Mouse (Mus musculus): ENCODE results near the gene Slc25a1.

Slc25a1 gene

DNA sequence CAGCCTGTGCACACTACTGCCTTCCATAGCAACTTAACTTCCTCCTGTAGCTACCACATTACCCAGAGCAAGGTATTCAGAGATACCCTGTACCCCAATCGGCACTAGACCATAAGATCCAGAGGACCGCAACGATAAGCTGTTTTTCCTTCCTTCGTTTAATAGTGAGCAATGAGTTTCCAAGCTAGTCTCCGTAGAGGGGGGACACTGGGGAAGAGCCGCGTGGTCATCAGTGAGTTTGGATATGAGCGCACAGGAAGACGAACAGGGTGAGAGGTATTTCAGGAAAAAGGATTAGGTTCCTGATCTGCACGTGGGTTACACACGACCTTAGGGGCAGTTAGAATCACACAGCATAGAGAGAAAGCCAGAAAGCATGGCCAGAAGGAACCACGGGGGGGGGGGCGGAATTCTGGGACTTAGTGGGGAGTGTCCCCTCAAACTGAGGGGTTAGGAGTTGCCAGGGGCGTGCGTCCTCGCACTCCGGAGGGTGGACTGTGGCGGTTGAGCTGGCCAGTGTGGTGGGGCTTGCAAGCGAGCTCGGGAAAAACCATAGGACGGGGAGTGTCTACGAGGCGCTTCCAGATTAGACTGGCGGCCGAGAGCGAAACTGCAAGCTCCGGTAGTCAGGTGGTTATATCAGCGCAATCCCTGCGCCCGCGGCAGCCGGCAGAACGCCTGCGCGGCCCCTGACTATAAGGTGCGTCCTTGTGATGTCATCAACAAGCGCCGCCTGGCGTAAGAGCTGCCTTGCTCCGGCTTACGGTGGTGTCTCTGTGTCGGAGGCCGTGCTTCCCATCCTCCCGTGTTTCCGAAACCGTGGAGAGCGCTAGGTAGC is 6.5 kb downstream of the Slc25a1 start:
- DNase-seq (ENCODE audit: low spot score), result peak; percentile 98

DNA sequence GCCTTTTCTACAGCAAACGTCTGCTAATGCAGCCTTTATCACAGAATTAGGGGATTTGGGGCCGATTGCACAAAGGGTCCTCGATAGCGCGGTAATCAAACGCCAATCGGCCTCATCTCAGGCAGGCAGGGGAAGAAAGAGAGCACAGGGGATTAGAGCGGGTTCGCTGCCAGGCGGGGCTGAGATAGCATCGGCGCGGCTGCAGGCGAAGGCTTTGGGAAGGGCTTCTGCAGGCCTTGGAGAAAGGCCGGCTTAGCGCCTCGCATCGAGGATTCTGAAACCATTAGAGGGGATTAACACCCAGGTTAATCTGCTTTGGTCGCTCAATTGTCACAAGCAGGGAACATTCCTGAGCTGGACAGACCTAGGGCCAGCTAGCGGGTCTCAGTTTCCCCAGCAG is 7.4 kb downstream of the Slc25a1 start:
- DNase-seq (ENCODE audit: low spot score), result peak; percentile 58

DNA sequence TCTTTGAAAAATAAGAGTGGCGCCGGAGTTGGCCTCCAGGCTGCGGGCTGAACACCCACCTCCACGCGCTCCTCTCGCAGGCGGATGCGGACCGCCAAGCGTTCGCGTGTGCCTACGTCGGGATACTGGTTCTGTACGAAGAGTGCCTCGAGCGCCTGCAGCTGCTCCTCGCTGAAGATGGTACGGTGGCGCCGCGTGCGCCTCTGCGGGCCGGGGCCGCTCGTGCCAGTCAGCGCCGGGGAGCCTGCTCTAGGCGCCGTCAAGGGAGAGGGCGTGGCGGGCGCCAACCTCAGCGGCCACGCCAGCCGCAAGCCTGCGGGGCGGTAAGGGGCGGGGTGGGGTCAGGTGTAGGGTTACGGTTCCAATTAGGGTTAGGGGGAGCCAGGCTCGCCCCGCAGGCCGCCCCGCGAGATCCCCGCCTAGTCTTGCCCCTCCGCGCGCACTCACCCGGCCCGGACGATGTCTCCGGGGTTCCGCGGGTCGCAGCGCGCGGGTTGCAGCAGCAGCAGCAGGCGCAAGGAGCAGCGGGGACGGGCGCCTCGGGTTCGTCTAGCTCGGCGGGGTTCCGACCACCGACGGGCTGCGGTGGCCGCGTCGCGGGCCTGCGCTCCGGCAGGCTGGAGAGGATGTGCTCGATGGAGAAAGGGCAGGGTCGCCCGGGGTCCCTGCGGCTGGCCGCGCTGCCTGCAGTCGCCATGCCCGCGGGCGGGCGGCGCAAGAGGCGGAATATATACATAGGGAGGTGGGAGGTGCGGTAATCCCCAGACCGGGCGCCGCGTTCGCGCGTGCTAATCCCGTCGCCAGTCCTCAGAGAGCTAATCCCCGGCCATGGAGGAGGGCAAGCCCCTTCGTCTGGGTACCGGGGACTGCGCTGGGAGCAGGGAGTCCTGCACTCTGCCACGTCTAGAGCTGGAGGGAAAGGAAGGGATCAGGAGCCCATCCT is 13.4 kb downstream of the Slc25a1 start, which contains the start of gene Gsc2:
Gsc2 (minus strand) TSS at position 753 of the 943 bp plus-strand sequence.
- peak; percentile 39 for DNase-seq (ENCODE audit: low spot score)

DNA sequence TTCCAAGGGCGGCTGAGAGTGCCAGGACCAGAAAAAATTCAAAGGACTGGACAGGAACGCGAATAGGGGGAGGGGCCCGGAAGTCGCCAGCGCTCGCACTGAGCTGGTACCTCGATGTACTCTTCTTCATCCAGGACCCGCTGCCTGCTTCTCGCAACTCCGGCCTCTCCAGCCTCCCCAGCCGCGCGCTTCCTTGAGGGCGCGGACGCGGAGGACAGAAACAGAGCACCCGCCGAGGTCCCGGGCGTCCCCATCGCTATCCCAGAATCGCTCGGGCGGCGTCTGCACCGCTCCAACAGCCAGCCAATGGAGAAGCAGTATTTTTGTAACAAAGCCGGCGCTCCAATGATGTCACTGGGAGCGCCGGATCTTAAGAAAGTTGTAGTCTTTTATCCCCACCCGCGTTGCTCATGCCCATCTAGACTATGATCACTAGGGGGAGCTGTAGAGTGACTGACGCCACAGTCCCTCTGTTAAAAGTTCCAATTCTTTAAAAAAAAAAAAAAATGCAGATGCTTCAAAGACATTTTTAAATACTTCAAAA is 16.9 kb downstream of the Slc25a1 start, which contains the start of gene Ess2:
Ess2 (minus strand) TSS at position 297 of the 544 bp plus-strand sequence.
- DNase-seq (ENCODE audit: low spot score), result peak; percentile 99

DNA sequence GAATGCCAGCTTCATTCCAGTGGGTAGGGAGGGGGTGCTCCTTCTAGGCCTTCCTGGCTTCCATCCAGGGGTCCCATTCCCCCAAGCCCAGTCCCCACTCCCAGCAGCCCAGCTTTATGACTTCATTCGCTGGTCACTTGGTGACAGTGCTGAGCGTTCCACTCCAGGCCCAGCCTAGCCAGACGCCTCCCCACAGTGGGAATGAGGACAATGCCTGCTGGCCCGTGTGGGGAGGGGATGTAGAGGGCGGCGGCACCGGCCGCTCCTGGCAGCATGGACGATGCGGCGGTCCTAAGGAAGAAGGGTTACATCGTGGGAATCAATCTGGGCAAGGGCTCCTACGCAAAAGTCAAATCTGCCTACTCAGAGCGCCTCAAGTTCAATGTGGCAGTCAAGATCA is 29.6 kb downstream of the Slc25a1 start, which contains the start of the genes Dgcr2 and Tssk2:
Dgcr2 (minus strand) TSS at position 101 of the 400 bp plus-strand sequence.
Tssk2 (plus strand) TSS at position 176 of the 400 bp plus-strand sequence.
- DNase-seq (ENCODE audit: low spot score), result no peak

DNA sequence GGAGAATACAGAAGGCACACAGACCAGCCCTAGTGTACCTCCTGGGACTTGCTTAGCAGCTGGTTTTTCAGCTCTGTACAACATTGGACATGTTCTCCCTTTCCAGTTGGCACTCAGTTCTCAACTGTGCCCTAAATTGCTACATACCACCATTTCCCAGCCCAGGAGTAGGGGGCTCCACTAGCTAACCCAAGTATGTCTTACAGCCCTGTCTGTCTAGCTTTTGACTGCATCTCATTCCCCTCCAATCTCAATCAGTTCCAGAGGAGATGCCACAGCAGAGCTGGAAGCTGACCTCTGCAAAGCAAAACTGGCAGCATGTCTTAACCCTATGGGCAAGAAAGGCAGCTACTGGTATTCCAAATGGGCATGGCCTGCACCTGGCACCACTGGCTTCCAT is 31.9 kb downstream of the Slc25a1 start:
- DNase-seq (ENCODE audit: low spot score), result no peak

DNA sequence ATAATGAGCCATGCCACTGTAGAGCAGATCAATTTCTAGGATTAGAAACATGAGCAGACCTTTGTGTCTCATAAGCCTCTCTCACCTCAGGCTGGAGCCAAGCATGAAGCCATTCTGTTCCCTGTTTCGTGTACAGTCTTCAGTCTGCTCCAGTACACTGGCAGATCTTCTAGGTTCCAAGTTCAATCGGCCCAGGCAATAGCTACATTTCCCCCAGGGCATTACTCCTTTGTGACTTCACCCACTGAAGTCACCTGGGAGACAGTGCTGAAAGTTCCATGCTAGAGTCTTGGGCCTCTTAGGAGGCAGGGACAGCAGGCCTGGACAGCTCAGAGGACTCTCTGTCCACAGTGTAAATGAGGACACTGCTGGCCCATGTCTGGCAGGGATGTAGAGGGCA is 34.1 kb downstream of the Slc25a1 start, which contains the start of gene Tssk1:
Tssk1 (plus strand) TSS at position 301 of the 400 bp plus-strand sequence.
- no peak for DNase-seq (ENCODE audit: low spot score)

DNA sequence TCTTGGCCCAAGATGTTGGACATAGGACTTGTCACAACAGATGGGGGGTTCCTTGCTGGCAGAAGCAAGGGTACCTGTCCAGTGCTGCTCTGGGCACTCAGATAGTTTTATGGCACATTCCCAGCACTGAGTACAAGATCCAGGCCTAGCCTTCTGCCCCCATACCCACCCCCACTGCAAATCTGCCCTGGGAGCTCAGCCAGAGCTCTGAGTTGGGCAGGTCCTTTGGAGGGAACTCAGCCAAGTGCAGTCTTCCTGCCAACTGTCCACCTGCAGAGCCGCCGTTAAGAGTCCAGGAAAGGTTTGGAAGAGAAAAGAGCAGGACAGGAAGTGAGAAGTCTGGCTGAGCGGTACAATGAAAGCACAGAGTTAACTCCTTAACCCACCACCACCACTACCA is 35.4 kb downstream of the Slc25a1 start:
- DNase-seq (ENCODE audit: low spot score), result no peak

DNA sequence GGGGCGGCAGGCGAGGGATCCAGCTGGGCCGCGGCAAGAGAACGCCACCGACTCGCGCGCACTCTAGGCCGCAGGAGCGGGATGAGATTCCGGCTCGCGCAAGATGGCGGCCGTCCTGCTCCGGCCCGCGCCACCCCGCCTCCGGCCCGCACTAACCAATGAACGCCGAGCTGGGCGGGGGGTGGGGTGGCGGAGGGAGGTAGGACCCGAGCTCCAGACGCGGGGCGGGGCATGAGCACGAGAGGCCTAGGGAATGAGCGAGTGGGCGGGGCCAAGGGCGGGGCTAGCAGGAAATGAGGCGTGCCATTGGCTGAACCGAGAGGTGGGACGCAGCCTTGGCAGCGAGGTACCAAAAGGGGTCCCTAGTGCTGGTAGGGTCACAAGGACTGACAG is 36.5 kb downstream of the Slc25a1 start, which contains the start of gene Gm20518:
Gm20518 (minus strand) TSS at position 105 of the 393 bp plus-strand sequence.
- peak; percentile 100 for DNase-seq (ENCODE audit: low spot score)

DNA sequence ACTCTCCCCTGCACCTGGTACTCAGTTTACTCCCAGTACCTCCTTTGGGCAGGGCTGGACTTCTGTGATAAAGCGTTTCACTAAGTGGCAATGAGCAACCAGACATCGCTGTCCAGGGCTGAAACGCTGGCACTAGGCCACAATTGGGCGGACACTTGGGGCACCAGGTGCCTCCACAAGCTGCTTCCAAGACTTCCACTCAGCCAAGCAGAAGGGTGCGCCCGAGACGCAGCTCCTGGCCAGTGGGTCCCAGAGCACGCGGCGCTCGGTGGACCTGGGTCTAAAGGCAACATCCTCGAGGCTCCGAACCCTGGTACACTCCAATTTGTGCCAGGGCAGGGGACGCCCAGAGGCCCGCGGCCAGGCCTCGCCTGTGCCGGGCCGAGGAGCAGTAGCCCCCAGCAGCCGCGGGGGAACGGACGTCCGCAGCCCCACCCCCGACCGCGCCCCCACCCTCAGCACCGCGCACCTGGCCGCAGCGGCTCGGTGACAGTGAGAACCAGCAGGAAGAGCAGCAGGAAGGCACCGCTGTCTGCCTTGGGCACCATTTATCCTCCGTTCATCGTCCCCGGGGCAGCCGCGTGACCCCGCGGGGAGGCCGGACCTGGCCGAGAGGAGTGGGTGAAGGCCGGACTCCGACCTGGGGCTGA is 37.0 kb downstream of the Slc25a1 start:
- DNase-seq (ENCODE audit: low spot score), result peak; percentile 46

DNA sequence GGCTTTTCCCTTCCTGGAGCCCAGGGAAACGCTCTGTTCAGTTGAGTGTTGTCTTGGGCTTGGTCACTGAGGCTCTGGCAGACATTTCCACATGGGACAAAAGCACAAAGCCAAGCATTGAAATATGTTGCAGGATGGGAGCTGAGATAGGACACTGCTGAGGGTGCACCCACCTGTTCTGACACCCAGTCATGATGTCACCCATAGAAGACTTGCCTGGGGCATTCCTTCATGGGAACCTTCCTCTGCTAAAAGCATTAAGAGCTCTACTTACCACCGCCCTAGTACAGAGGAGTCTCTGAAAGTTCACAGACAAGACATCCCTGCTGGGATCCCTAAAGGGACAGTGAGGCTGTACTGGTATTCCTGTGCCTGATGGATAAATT is 37.7 kb downstream of the Slc25a1 start:
- no peak for DNase-seq (ENCODE audit: low spot score)

DNA sequence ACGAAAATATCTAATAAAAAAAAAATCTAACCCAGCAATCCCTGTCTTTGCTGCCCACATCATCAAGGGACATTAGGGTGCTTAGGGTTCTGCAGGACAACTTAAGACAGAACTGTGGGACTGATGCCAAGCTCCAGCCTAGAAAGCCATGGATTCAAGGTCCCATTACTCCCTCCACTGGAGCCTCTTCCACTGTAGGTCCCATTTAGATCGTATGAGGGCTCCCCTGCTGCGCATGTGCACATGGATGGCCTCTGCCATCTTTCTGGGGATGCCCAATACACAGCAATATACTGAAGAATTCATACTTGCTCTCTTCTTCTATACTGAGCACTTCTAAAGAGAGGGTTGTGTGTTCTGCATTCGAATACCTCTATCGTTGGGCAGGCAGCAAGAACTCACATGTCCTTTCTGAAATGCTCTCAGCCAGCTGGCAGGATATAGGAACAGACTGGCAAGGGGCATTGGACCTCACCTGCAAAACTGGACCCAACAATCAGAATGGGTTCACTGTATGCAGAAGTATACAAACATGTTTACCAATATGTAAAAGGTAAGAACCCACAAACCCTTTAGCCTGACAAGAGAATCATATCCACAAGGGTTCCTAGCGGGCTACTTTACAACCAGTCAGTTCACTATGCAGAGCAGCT is 38.2 kb downstream of the Slc25a1 start:
- DNase-seq (ENCODE audit: low spot score), result no peak

DNA sequence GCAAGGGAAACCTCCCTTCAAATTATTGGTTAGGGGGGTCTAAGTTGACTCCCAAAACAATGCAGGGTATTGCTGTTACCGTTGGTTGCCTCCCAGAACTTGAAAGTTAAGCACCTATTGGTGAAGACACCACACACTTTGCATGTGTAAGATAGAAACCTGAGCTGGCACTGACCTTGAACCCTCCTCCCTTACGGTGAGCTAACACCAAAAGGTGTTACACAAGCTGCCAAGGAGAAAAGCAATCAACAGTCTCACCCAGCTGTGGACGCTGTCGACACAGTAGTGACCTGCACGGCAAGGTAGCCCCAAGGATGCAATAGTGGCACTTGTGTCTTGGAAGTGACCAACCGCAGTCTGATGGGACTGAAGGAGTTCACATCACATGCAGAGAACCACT is 43.9 kb downstream of the Slc25a1 start:
- no peak for DNase-seq (ENCODE audit: low spot score)

DNA sequence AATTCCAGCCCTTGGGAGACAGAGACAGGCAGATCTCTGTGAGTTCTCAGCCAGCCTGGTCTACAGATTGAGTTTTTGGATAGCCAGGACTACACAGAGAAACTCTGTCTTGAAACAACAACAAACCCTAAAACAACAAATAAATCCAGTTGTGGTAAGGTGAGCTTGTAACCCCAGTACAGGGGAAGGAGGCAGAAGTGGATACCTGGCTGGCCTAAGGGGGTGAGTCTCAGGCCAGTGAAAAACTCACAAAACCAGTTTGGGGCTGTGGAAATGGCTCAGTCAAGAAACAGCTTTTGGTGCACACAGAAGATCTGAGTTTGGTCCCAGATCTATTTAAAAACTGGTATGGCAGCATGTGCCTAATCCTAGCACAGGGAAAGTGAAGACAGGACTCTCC is 45.8 kb downstream of the Slc25a1 start:
- no peak for DNase-seq (ENCODE audit: low spot score)

DNA sequence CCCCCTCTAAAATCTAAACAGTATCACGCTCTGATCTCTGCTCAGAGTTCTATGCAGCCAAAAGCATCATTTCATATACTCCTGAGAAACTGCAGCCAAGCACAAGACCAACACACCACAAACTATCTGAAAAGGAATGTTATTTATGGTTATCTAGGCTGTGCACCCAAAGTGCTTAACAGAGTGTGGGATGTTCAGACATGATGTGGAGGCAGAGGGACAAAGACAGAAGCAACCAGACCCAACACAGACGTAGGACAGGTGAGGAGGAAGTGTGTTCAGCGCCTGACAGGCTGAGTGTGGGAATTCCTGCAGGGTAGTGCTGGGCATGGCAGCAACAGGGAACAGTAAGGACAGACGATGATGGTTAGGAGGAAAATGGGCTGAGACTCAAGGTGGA is 48.4 kb downstream of the Slc25a1 start:
- DNase-seq (ENCODE audit: low spot score), result no peak

DNA sequence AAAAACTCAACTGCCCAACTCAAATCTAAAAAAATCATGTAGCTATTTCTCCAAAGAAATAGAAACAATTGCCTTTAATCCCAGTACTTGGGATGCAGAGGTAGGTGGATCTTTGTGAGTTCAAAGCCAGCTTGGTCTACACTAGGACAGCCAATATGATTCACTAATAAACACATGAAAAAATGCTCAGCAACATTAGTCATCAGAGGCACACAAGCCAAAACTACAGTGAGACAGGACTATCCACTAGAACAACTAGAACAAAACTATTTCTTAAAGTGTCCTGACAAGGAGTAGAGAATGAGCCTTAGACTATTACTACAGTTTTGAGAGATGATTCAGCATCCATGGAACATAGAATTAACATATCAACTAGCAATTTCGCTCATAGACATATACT is 51.9 kb downstream of the Slc25a1 start:
- DNase-seq (ENCODE audit: low spot score), result no peak

Measured in embryo, embryonic 10.5 days (tissue).